Mouse (Mus musculus) liver, postnatal 0 days (tissue): ENCODE data around the gene Trhde.

Experiments
- CTCF ChIP-seq: sonication (generic); IDR thresholded peaks from 2 replicates; pipeline ENCODE4 v1.5.1; 2016; ENCODE audit warnings: antibody characterized with exemption, low read depth
- EP300 ChIP-seq: IDR thresholded peaks from 2 replicates; pipeline ENCODE4 v1.6.1; 2016; ENCODE audit warnings: antibody characterized with exemption, low read depth, mild to moderate bottlenecking

- TF ChIP-seq CTCF = no peak
- TF ChIP-seq EP300 = no peak
Observed at GRCm38 (mm10) chr10:114802161-114802651, at the start of gene Trhde.
